In genomic region chr11:54976351-54976750, GRCm38 (mm10) we compare ENCODE assay signal across 16 mouse cellular contexts.
"Had no signal": no experiment of that assay in that cellular context is flagged by ENCODE, and none has a peak within 500 bp of the region (broad histone marks: within the 10 kb centered on the region; RNA-seq: fewer than 3 reads in every experiment).

No protein-coding gene starts in this region.

- H3K4me2 ChIP-seq: neural tube, embryonic 13.5 days; neural tube, embryonic 15.5 days; stomach, embryonic 15.5 days had no signal

- H3K27me3 ChIP-seq: neural tube, embryonic 13.5 days; neural tube, embryonic 15.5 days; stomach, embryonic 15.5 days had no signal

- H3K4me3 ChIP-seq: neural tube, embryonic 13.5 days; neural tube, embryonic 15.5 days; stomach, embryonic 15.5 days had no signal

- H3K9me3 ChIP-seq: neural tube, embryonic 13.5 days; neural tube, embryonic 15.5 days; stomach, embryonic 15.5 days had no signal

- H3K27ac ChIP-seq: neural tube, embryonic 13.5 days; neural tube, embryonic 15.5 days; stomach, postnatal 0 days had no signal

- H3K9ac ChIP-seq: neural tube, embryonic 13.5 days; neural tube, embryonic 15.5 days; stomach, embryonic 15.5 days had no signal

- DNase-seq: retina, postnatal 1 day; right cerebral cortex, adult 18-20 months; right cerebral cortex, postnatal 14 days; right cerebral cortex, postnatal 25 days; right cerebral cortex, postnatal 4 days; spleen, adult 18-20 months; thymus, adult 18-20 months; thymus, adult 2 months; thymus, postnatal 14 days; thymus, postnatal 25 days; thymus, postnatal 36 days; thymus, postnatal 4 days had no signal
